Mouse (Mus musculus) forebrain, embryonic 12.5 days (tissue): ENCODE measurements at regions not wholly inside any gene's neighbourhood (a gene's known extent, or its start where the extent isn't known, plus 50 kb on each side); places are given as distances from the start of the nearest gene placed in this dataset.

ENCODE experiments used
- ATAC-seq: fragments of 200-750 bp; cut with Nextera tagmentation; 2 replicates; pipeline ENCODE4 v1.8.0; 2017; ENCODE audit warnings: moderate TSS enrichment; ENCODE audit not compliant: low FRiP score
- H3K27ac ChIP-seq: fragments of 300-500 bp; sonication (generic); 2 replicates; pipeline ENCODE4 v1.5.1; 2016; ENCODE audit warnings: mild to moderate bottlenecking
- H3K27me3 ChIP-seq: fragments of 300-500 bp; sonication (generic); 2 replicates; pipeline ENCODE4 v1.6.1; 2016; ENCODE audit warnings: mild to moderate bottlenecking
- H3K36me3 ChIP-seq: fragments of 300-500 bp; sonication (generic); replicated peaks from 2 replicates; pipeline ENCODE4 v1.6.1; 2016; ENCODE audit warnings: mild to moderate bottlenecking
- H3K4me1 ChIP-seq: fragments of 300-500 bp; sonication (generic); 2 replicates; pipeline ENCODE4 v1.6.1; 2016
- H3K4me2 ChIP-seq: fragments of 300-500 bp; sonication (generic); 2 replicates; pipeline ENCODE4 v1.6.1; 2016; ENCODE audit warnings: mild to moderate bottlenecking, moderate library complexity
- H3K4me3 ChIP-seq: fragments of 300-500 bp; sonication (generic); replicated peaks from 2 replicates; pipeline ENCODE4 v1.5.1; 2016; ENCODE audit warnings: mild to moderate bottlenecking
- H3K9ac ChIP-seq: fragments of 300-500 bp; sonication (generic); 2 replicates; pipeline ENCODE4 v1.6.1; 2016; ENCODE audit warnings: mild to moderate bottlenecking
- H3K9me3 ChIP-seq: fragments of 300-500 bp; sonication (generic); 2 replicates; pipeline ENCODE4 v1.6.1; 2016
- WGBS: fragments of 180-500 bp; shearing (Covaris S2); methylation state at CpG from one replicate; pipeline ENCODE4 v1.1.7; 2016; 5-methylcytosine and 5-hydroxymethylcytosine counted together

- no peak for ATAC-seq
- 47% methylated on average over 7 of the region's 7 CpGs for WGBS
- no peak overlapping the region for H3K4me3 ChIP-seq
Observed at GRCm38 (mm10) chr10:96293622-96294021, 157.2 kb downstream of the Gm5426 start.

GRCm38 (mm10) chr10:96294666-96295065 is 158.3 kb downstream of the Gm5426 start:
- Histone ChIP-seq H3K36me3 (no peaks in the 10 kb centered on the region), H3K4me2 (no peak overlapping the region), H3K27me3 (0 out of 2 replicates have a peak, but pooled peaks cover 2% of the 10 kb centered on the region), H3K9me3 (no peaks in the 10 kb centered on the region), H3K4me1 (no peaks in the 10 kb centered on the region), H3K9ac (no peak overlapping the region), H3K27ac (no peak overlapping the region), H3K4me3 (no peak overlapping the region)
- WGBS: 85% methylated on average over 2 of the region's 2 CpGs
- ATAC-seq: no peak

More at GRCm38 (mm10) chr10:96293622-96294021, 157.2 kb downstream of the Gm5426 start:
- H3K4me2 ChIP-seq: no peak overlapping the region
- H3K4me1 ChIP-seq: no peaks in the 10 kb centered on the region
- H3K36me3 ChIP-seq: no peaks in the 10 kb centered on the region
- H3K9me3 ChIP-seq: no peaks in the 10 kb centered on the region
- H3K27me3 ChIP-seq: 0 out of 2 replicates have a peak, but pooled peaks cover 2% of the 10 kb centered on the region
- H3K27ac ChIP-seq: no peak overlapping the region
- no peak overlapping the region for H3K9ac ChIP-seq

GRCm38 (mm10) chr10:96297658-96298057 is 161.3 kb downstream of the Gm5426 start:
- Histone ChIP-seq H3K27ac (no peak overlapping the region), H3K9ac (no peak overlapping the region), H3K4me2 (no peak overlapping the region), H3K4me1 (no peaks in the 10 kb centered on the region), H3K27me3 (0 out of 2 replicates have a peak, but pooled peaks cover 2% of the 10 kb centered on the region), H3K36me3 (no peaks in the 10 kb centered on the region), H3K4me3 (no peak overlapping the region), H3K9me3 (no peaks in the 10 kb centered on the region)
- no peak for ATAC-seq
- 90% methylated on average over 4 of the region's 4 CpGs for WGBS

- no peaks in the 10 kb centered on the region for H3K9me3 ChIP-seq
- no peak overlapping the region for H3K4me2 ChIP-seq
- no peak for ATAC-seq
- no peak overlapping the region for H3K27ac ChIP-seq
- no peak overlapping the region for H3K9ac ChIP-seq
- H3K4me3 ChIP-seq: no peak overlapping the region
- 83% methylated on average over 5 of the region's 5 CpGs for WGBS
- no peaks in the 10 kb centered on the region for H3K4me1 ChIP-seq
- H3K36me3 ChIP-seq: no peaks in the 10 kb centered on the region
- 0 out of 2 replicates have a peak, but pooled peaks cover 2% of the 10 kb centered on the region for H3K27me3 ChIP-seq
Observed at GRCm38 (mm10) chr10:96298566-96298965, 162.2 kb downstream of the Gm5426 start.

GRCm38 (mm10) chr10:96305701-96306100 is 169.3 kb downstream of the Gm5426 start:
- H3K4me3 ChIP-seq: no peak overlapping the region
- H3K9ac ChIP-seq: no peak overlapping the region
- no peaks in the 10 kb centered on the region for H3K36me3 ChIP-seq
- 85% methylated on average over 7 of the region's 7 CpGs for WGBS
- H3K4me2 ChIP-seq: no peak overlapping the region
- no peaks in the 10 kb centered on the region for H3K27me3 ChIP-seq
- H3K4me1 ChIP-seq: peaks cover 14% of the 10 kb centered on the region
- H3K27ac ChIP-seq: no peak overlapping the region
- no peaks in the 10 kb centered on the region for H3K9me3 ChIP-seq
- ATAC-seq: no peak

GRCm38 (mm10) chr10:96308713-96309445 is 172.5 kb downstream of the Gm5426 start:
- WGBS: 8% methylated on average over 7 of the region's 7 CpGs
- H3K9ac ChIP-seq: no peak overlapping the region
- no peak overlapping the region for H3K4me2 ChIP-seq
- peaks cover 14% of the 10 kb centered on the region for H3K4me1 ChIP-seq
- ATAC-seq: peak; percentile 91
- no peaks in the 10 kb centered on the region for H3K36me3 ChIP-seq
- H3K9me3 ChIP-seq: peaks cover 9% of the 10 kb centered on the region
- peak overlapping the region; percentile 63 for H3K27ac ChIP-seq
- no peaks in the 10 kb centered on the region for H3K27me3 ChIP-seq
- H3K4me3 ChIP-seq: no peak overlapping the region

- 74% methylated on average over 4 of the region's 4 CpGs for WGBS
- 0 out of 2 replicates have a peak, but pooled peaks have one; percentile 36 for ATAC-seq
Observed at GRCm38 (mm10) chr10:96309766-96310165, 173.4 kb downstream of the Gm5426 start.

GRCm38 (mm10) chr10:96325297-96325696 is 188.9 kb downstream of the Gm5426 start:
- no peak overlapping the region for H3K4me2 ChIP-seq
- no peak for ATAC-seq
- H3K4me1 ChIP-seq: no peaks in the 10 kb centered on the region
- no peak overlapping the region for H3K9ac ChIP-seq
- no peaks in the 10 kb centered on the region for H3K9me3 ChIP-seq
- 82% methylated on average over 1 of the region's 1 CpGs for WGBS
- no peak overlapping the region for H3K27ac ChIP-seq
- no peak overlapping the region for H3K4me3 ChIP-seq
- H3K27me3 ChIP-seq: no peaks in the 10 kb centered on the region
- H3K36me3 ChIP-seq: no peaks in the 10 kb centered on the region

More at GRCm38 (mm10) chr10:96309766-96310165, 173.4 kb downstream of the Gm5426 start:
- Histone ChIP-seq H3K9me3 (peaks cover 9% of the 10 kb centered on the region), H3K4me2 (no peak overlapping the region), H3K9ac (no peak overlapping the region), H3K4me1 (peaks cover 14% of the 10 kb centered on the region), H3K4me3 (no peak overlapping the region), H3K36me3 (no peaks in the 10 kb centered on the region), H3K27ac (peak overlapping the region; percentile 63), H3K27me3 (no peaks in the 10 kb centered on the region)

GRCm38 (mm10) chr10:96330639-96331487 is 194.5 kb downstream of the Gm5426 start:
- Histone ChIP-seq H3K36me3 (no peaks in the 10 kb centered on the region), H3K9ac (no peak overlapping the region), H3K4me2 (no peak overlapping the region), H3K9me3 (no peaks in the 10 kb centered on the region), H3K4me1 (no peaks in the 10 kb centered on the region; the same call in 1 of the 2 replicates), H3K4me3 (no peak overlapping the region), H3K27ac (no peak overlapping the region), H3K27me3 (no peaks in the 10 kb centered on the region)
- no peak for ATAC-seq
- WGBS: 37% methylated on average over 6 of the region's 6 CpGs

GRCm38 (mm10) chr10:96332731-96333201 is 196.4 kb downstream of the Gm5426 start:
- Histone ChIP-seq H3K36me3 (no peaks in the 10 kb centered on the region), H3K9me3 (no peaks in the 10 kb centered on the region), H3K9ac (no peak overlapping the region), H3K4me2 (no peak overlapping the region), H3K4me3 (no peak overlapping the region), H3K27ac (no peak overlapping the region), H3K27me3 (no peaks in the 10 kb centered on the region), H3K4me1 (peaks cover 2% of the 10 kb centered on the region; the same call in 1 of the 2 replicates)
- ATAC-seq: no peak
- WGBS: 70% methylated on average over 10 of the region's 10 CpGs

GRCm38 (mm10) chr10:96333224-96333623 is 196.8 kb downstream of the Gm5426 start:
- Histone ChIP-seq H3K9me3 (no peaks in the 10 kb centered on the region), H3K27me3 (no peaks in the 10 kb centered on the region), H3K27ac (no peak overlapping the region), H3K9ac (no peak overlapping the region), H3K4me3 (no peak overlapping the region), H3K4me1 (peaks cover 3% of the 10 kb centered on the region; the same call in 1 of the 2 replicates), H3K4me2 (no peak overlapping the region), H3K36me3 (no peaks in the 10 kb centered on the region)
- 82% methylated on average over 6 of the region's 6 CpGs for WGBS
- no peak for ATAC-seq

GRCm38 (mm10) chr10:96336271-96336670 is 199.9 kb downstream of the Gm5426 start:
- Histone ChIP-seq H3K9ac (no peak overlapping the region), H3K27ac (no peak overlapping the region), H3K36me3 (no peaks in the 10 kb centered on the region), H3K27me3 (no peaks in the 10 kb centered on the region), H3K4me1 (peaks cover 3% of the 10 kb centered on the region; the same call in 1 of the 2 replicates), H3K9me3 (no peaks in the 10 kb centered on the region), H3K4me2 (no peak overlapping the region), H3K4me3 (no peak overlapping the region)
- 95% methylated on average over 3 of the region's 3 CpGs for WGBS
- no peak for ATAC-seq
